Mouse (Mus musculus): Measurements from ENCODE around the gene Adcyap1r1. TPM values are rescaled to one million over a fixed set of nuclear protein-coding genes. Genes with fewer than 3 reads are reported as not detected.

Adcyap1r1 gene
- total and polyA plus RNA-seq, 3 experiments = not detected

DNA sequence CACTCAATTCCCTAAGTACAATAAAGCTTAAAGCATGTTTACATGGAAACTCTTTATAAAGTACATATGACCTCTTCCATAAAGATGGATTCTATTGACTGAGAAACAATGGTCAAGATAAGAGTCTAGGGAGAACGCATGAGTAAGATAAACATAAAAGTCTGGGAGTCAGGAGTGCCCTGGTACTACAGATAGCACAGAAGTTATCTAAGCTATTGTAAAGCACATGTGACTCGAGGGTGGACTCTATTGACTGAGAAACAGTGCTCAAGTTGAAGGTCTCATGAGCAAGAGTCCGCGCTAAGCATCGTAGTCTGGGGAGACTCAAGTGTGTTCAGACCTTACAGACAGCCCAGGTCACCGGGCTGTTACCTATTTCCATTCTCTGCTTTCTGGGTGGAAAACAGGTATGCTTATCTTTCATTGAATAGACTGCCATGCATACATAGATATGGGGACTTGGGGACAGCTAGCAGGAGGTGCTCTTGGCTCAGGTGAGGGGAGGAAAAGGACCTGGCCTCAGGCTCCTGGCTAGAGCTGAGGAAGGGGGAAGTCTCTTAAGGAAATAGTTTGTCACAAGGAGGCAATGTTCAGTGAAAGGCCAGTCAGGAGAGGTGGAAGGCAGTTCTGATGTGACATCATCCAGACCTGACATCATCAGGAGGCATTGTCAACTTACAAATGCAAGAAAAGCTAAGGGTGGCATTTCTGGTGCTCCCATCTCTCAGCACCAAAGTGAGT, 57.5 kb downstream of the Adcyap1r1 start:
- no peaks in the 10 kb centered on the region for H3K9me3 ChIP-seq (replicated peaks; ENCODE audit: insufficient read depth, low read length)
- no peaks in the 10 kb centered on the region for H3K4me1 ChIP-seq (ENCODE audit: control insufficient read depth in 1 of 2, insufficient read depth in 2 of 2, low read length in 2 of 2)
- TF ChIP-seq UBTF (IDR thresholded peaks at IDR 0.05; ENCODE audit: borderline replicate concordance, insufficient read depth, low read depth, low read length) (no peak), GABPA (IDR thresholded peaks at IDR 0.05; ENCODE audit: low read depth, low read length) (no peak), KAT2A (conservative IDR thresholded peaks at IDR 0.05; ENCODE audit: low read depth, low read length) (no peak), RCOR1 (IDR thresholded peaks at IDR 0.05; ENCODE audit: low read depth, low read length) (no peak), MAZ (IDR thresholded peaks at IDR 0.05; ENCODE audit: low read depth, low read length) (no peak), NRF1 (IDR thresholded peaks at IDR 0.05; ENCODE audit: insufficient read depth, low read depth, low read length, poor library complexity, severe bottlenecking) (no peak), USF1 (IDR thresholded peaks at IDR 0.05; ENCODE audit: low read depth, low read length) (no peak), CHD1 (IDR thresholded peaks at IDR 0.05; ENCODE audit: low read depth, low read length) (no peak), BHLHE40 (IDR thresholded peaks at IDR 0.05; ENCODE audit: borderline replicate concordance, low read depth, low read length) (no peak), MEF2A (IDR thresholded peaks at IDR 0.05; ENCODE audit: extremely low read depth, insufficient replicate concordance, low read depth, low read length, poor library complexity, severe bottlenecking) (no peak), MYC (IDR thresholded peaks at IDR 0.05; ENCODE audit: low read depth, low read length) (no peak), SIN3A (IDR thresholded peaks at IDR 0.05; ENCODE audit: low read length) (no peak), POLR2AphosphoS5 (IDR thresholded peaks at IDR 0.05; ENCODE audit: borderline replicate concordance, low read depth, low read length) (no peak), MYB (IDR thresholded peaks at IDR 0.05; ENCODE audit: low read depth, low read length) (no peak)
- no peak overlapping the region for H3K27ac ChIP-seq (ENCODE audit: control insufficient read depth, low read depth, low read length)
- no peak overlapping the region for H3K9ac ChIP-seq (ENCODE audit: control insufficient read depth, low read depth, low read length, poor library complexity, severe bottlenecking)
- DNase-seq (ENCODE audit: low read depth, low spot score) = no peak
- H3K4me3 ChIP-seq (ENCODE audit: control insufficient read depth in 1 of 2, insufficient read depth in 1 of 2, low read depth in 2 of 2, low read length in 2 of 2) = no peak overlapping the region
- H3K36me3 ChIP-seq (ENCODE audit: control insufficient read depth in 1 of 2, insufficient read depth in 2 of 2, low read length in 2 of 2) = no peaks in the 10 kb centered on the region
- H3K79me2 ChIP-seq (ENCODE audit: control insufficient read depth, insufficient read depth, low read length, poor library complexity) = no peaks in the 10 kb centered on the region
- H3K27me3 ChIP-seq (ENCODE audit: control insufficient read depth in 1 of 2, insufficient read depth in 2 of 2, low read length in 2 of 2) = no peaks in the 10 kb centered on the region

DNA sequence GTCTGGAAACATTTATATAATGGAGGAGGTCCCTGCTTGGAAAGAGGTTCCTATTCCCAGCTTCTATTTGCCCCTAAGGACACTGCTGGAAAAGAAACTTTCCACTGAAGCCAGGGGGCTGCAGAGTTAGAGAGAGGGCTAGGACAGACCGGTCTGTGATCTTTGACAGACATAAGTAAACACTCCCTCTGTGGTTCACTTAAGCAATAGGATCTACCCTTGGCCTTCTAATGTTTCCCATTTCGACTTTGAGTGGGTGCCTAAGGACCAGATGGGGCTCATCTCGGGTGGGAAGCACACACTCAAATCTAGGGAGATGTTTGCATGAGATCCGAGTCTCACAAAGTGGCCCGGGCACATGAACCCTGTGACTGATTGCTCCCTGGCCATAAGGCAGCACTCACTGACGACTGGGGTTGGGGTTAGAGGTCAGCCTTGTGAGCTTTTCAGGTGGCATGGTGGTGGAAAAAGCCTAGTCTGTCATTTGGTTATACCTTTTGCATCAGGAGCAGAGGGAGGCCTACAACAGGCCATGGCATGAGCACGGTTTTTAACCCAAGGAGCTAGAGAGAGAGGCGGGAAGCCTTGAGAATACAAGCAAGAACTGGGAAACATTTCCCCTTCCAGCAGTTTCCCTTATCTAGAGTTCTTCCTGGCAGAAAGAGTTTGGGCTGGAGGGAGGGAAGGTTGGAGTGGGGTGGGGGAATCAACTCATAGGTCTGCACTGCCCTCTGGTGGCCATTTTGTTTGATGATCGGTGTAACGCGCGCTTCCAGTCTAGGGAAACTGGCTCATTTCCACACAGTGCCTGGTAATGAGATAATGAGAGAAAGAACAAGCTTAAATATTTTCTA, 59.7 kb downstream of the Adcyap1r1 start:
- Histone ChIP-seq H3K4me3 (ENCODE audit: control insufficient read depth in 1 of 2, insufficient read depth in 1 of 2, low read depth in 2 of 2, low read length in 2 of 2) (no peak overlapping the region), H3K4me1 (ENCODE audit: control insufficient read depth in 1 of 2, insufficient read depth in 2 of 2, low read length in 2 of 2) (no peaks in the 10 kb centered on the region), H3K9me3 (replicated peaks; ENCODE audit: insufficient read depth, low read length) (no peaks in the 10 kb centered on the region), H3K27ac (ENCODE audit: control insufficient read depth, low read depth, low read length) (no peak overlapping the region), H3K9ac (ENCODE audit: control insufficient read depth, low read depth, low read length, poor library complexity, severe bottlenecking) (no peak overlapping the region), H3K79me2 (ENCODE audit: control insufficient read depth, insufficient read depth, low read length, poor library complexity) (no peaks in the 10 kb centered on the region), H3K36me3 (ENCODE audit: control insufficient read depth in 1 of 2, insufficient read depth in 2 of 2, low read length in 2 of 2) (no peaks in the 10 kb centered on the region), H3K27me3 (ENCODE audit: control insufficient read depth in 1 of 2, insufficient read depth in 2 of 2, low read length in 2 of 2) (no peaks in the 10 kb centered on the region)
- peak; percentile 47 for DNase-seq (ENCODE audit: low read depth, low spot score)
- TF ChIP-seq HCFC1 (IDR thresholded peaks at IDR 0.05; ENCODE audit: low read depth, low read length) (no peak), SMC3 (IDR thresholded peaks at IDR 0.05; ENCODE audit: low read depth, low read length) (peak; percentile 41), ZC3H11A (IDR thresholded peaks at IDR 0.05; ENCODE audit: low read depth, low read length) (peak; percentile 13; the same call in 1 of the 2 replicates), RAD21 (IDR thresholded peaks at IDR 0.05; ENCODE audit: low read depth, low read length) (peak; percentile 52), CTCF (IDR thresholded peaks at IDR 0.05 in 2 of 3, conservative IDR thresholded peaks at IDR 0.05 in 1 of 3; ENCODE audit: control insufficient read depth in 1 of 3, insufficient read depth in 1 of 3, low read depth in 2 of 3, low read length in 3 of 3, poor library complexity in 1 of 3, severe bottlenecking in 1 of 3) (peak; percentile 30 to 65 (median 52); a peak in 5 of 6 replicates), KAT2A (conservative IDR thresholded peaks at IDR 0.05; ENCODE audit: low read depth, low read length) (no peak)
